Mouse (Mus musculus): ENCODE measurements around the gene Ppp3ca.
"Not testable (repeated sequence)": the region's sequence is repeated elsewhere in the genome, so short reads cannot be mapped to it uniquely, and the experiment has no call there.

Ppp3ca gene

DNA sequence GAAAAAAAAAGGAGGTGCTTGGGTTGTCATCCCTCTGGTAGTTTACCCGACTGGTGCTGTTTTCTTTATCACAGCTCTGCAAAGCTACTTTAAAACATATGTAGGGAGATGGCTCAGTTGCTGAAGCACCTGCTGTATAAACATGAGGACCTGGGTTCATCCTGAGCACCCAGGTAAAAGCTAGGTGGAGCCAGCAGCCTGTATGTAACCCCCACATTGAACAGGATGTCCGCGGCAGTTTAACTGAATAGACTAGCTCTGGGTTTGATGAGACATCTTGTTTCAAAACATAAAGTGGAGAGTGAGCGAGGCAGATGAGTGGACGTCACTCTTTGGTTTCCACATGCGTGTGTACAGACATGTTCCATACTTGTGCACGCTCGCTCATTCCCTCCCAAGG, 16.5 kb downstream of the Ppp3ca start:
- DNase-seq (ENCODE audit: low read depth, low spot score) = no peak

DNA sequence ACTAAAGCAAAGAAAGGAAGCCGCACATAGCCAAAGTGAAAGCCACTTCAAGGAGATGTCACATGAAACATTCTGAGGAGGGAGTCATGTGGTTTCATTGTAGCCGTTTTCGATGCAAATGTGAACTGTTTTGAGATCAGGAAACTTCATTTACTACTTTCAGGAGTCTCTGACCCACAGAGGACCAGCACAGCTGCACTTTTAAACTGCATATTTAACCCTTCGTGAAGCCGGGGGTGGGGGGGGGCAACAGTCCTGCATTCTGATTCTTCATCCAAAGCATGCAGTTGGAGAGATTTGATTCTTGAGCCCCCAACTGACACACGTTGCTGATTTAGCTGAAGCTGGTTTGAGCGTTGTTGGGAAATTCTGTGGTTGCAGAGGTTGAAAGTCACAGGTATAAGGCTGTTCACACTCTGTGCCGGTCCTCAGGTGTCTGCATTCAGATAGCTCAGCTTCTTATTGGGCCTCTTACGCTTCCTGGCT, 18.2 kb downstream of the Ppp3ca start:
- no peak for DNase-seq (ENCODE audit: low read depth, low spot score)

DNA sequence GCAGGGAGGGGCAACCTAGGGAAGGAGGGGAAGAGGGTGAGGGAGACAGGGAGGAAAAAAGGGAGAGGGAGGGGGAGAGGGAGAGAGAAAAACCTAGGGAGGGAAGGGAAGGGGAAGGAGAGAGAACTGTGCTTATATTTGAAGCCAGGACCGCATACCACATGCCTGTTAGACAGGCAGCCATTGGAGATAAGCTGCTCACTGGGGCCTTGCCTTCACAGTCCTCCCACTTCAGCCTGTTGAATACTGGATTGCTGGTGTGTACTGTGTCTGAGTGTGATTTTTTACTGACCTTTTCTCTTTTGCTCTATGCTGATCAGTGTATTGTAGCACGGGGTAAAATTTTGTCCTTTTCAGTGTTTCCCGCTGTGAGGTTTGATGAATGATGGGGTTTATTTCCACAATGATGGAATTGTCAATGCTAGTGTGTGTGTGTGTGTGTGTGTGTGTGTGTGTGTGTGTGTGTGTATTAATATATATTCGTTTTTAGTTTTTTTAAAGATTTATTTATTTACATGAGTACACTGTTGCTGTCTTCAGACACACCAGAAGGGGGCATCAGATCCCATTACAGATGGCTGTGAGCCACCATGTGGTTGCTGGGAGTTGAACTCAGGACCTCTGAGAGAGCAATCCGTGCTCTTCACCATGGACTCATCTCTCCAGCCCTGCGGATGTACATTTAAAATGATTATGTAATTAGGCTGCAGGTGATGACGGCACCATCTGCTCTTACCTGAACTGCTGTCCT, 20.0 kb downstream of the Ppp3ca start:
- no peak for DNase-seq (ENCODE audit: low read depth, low spot score)

DNA sequence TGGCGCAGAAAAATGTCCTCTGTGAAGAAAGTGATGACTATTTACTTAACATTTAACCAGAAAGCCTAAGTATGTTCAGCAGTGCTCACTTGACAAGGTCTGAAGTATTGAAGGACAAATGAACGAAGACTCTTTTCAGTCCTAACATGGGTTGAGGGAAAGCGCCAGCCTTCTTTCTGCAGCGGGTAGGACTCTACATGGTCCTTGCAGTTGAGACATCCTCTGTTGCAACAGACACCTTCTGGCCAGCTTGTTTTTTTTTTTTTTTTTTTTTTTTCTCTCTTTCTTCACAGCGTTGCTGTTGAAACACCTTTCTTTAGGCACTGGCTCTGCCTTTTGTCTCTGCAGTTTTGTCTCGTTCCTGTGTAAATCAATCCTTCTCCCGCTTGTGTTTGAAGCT, 22.1 kb downstream of the Ppp3ca start:
- no peak for DNase-seq (ENCODE audit: low read depth, low spot score)

DNA sequence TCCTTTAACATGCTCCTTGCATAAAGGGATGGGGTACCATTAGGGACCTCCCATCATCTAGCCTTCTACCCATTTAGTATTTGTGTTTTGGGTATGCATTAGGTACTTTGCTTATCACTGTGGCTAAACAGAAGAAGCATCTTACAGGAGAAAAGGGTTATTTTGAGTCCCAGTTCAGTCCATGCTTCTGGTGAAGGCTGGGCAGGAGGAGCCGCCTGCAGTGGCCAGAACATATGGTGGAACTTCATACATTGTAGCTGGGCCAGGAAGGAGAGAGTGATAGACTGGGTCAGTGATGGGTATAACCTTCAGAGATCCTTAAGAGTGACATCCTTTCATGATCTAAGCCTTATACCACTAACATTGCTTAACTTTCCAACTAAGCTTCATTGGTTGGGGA, 23.6 kb downstream of the Ppp3ca start:
- DNase-seq (ENCODE audit: low read depth, low spot score) = no peak

DNA sequence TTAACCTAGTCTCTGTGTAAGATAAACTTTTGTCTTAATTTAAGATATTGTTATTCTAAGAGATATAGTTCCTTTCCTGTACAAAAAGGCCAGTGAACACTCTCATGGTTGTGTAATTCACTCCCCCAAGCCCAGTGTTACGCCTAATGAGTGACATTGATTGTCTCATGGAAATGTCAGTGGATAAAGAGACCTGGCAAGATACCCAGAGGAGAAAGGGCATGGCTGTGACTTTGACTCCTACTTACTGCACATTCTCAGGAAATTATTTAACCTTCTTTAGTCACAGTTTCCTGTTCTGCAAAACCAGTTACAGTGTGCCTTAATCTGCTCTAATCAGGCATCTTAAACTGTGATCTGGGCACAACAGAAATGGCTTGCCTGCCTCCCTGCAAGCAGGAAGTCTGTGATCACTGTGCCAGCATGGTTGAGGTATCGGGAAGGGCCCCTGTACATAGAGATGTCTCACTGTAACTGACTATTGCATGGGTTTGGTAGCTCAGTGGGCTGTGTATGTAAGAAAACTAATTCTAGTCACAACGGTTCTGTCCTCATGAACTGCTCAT, 27.8 kb downstream of the Ppp3ca start:
- DNase-seq (ENCODE audit: low read depth, low spot score) = no peak

DNA sequence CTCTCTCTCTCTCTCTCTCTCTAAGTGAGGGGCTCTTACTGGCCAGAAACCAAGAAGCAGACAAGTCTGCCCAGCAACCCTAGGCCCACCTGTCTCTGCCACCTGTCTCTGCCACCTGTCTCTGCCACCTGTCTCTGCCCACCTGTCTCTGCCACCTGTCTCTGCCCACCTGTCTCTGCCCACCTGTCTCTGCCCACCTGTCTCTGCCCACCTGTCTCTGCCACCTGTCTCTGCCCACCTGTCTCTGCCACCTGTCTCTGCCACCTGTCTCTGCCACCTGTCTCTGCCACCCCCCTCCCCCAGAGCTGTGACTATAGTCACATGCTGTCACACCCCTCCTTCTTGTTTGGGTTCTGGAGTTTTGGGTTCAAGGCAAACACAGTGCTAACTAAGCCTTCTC, 29.8 kb downstream of the Ppp3ca start:
- not testable (repeated sequence) for DNase-seq (ENCODE audit: low read depth, low spot score)

DNA sequence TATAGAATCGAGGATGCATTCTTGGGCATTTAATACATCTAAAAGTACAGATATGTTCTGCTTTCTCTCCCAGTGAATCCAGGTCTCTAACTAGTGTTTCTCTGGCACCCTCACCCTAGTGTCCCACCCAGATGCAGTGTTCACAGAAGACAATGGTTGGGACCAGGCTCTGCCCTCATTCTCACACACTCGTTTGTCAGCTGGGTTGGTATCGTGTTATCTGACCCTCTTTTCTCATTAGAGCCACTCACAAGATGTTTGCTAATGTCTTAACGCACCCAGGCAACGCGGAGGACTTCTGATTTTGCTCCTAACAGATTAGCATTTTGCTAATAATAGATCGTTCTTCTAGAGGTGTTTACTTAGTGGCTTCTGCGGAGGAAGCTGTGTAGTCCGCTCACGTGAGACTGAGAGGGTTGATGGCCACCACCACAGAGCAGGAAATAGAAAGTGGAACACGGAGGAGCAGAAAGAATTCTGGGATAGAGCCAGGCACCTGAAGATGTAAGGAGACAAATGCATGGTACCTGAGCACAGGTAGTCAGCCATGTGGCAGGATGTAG, 30.6 kb downstream of the Ppp3ca start:
- DNase-seq (ENCODE audit: low read depth, low spot score) = no peak

DNA sequence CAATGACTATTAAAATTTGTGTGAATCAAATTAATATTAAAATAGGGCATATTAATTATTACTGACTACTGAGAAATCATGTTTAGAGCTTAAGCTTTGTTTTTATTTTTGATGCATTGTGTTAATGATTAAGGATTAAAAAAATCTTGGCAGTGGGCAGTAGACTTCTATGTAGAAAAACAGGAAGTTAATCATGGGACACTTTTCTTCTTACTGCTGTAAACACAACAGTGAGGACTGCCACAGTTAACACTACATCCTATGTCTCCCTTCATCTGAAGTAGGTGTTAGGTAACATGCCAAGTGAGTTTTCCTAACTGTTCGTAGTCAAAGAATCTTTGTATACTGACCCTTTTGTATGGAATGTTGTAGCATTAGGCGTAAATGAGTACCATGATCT, 32.9 kb downstream of the Ppp3ca start:
- no peak for DNase-seq (ENCODE audit: low read depth, low spot score)

DNA sequence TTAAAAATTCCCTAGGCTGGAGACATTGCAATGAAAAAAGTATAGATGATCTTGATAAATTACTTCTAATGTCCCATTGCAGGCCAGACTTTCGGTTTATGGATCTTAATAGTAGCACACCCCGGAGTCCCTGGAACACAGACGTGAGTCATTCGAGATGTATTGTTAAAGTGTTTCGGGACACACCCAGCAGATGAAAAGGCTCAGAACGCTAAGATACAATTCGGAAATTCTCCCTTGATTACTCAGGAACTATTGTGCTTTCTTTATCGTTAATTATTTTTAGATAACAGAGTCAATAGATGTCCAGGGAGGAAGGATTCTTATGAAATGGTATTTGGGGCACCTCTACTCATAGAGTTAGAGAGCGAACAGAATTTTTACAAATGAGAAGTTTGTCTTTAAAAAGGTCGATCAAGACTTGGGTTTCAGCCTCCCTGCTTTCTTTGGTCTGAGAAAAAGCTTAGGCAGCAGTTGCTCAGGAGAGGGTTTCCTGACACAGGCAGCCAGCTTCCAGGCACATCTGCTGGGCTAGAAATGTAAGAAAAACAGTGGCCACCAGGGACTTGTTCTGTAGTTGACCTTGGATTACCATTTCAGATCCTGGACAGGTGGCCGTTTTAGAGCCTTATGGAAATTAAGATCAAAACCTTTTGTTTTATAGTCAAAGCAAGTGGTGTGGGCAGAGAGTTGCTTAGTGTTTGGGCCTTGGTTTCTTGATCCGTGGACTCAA, 34.8 kb downstream of the Ppp3ca start:
- DNase-seq (ENCODE audit: low read depth, low spot score) = no peak

DNA sequence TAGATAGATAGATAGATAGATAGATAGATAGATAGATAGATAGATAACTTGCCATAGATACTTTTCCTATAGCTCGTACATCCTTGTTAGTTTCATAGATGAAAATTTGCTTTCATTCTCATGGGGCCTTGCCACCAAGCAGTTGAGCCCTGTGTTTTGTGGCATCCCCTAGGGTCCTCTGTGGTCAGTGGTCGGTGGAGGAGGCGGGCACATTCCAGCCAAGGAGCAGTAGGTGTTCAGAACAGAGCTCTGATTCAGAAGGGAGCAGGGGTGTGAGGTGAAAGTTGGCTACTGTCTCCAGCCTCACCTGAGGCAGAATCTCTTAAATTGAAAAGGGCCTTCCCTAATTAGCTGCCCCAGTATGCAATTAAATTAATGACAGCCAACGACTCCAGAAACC, 36.1 kb downstream of the Ppp3ca start:
- DNase-seq (ENCODE audit: low read depth, low spot score) = no peak

DNA sequence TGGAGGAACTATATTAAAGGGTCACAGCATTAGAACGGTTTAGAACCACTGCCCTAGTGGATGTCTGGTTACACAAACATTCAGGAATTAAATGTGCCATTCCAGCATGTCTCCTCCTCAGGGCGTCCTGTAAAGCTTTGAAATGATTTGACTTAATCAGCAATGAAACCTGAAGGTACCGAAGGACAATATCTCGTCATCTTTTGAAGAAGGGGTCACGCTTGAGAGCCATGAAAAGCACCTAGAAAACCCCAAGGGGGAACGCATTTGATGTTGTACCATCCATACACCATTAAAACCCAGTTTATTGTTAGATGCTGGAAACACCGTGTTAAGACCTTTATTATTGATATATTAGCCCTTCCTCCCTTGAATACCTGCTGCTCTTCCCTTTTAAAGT, 36.8 kb downstream of the Ppp3ca start:
- DNase-seq (ENCODE audit: low read depth, low spot score) = no peak

DNA sequence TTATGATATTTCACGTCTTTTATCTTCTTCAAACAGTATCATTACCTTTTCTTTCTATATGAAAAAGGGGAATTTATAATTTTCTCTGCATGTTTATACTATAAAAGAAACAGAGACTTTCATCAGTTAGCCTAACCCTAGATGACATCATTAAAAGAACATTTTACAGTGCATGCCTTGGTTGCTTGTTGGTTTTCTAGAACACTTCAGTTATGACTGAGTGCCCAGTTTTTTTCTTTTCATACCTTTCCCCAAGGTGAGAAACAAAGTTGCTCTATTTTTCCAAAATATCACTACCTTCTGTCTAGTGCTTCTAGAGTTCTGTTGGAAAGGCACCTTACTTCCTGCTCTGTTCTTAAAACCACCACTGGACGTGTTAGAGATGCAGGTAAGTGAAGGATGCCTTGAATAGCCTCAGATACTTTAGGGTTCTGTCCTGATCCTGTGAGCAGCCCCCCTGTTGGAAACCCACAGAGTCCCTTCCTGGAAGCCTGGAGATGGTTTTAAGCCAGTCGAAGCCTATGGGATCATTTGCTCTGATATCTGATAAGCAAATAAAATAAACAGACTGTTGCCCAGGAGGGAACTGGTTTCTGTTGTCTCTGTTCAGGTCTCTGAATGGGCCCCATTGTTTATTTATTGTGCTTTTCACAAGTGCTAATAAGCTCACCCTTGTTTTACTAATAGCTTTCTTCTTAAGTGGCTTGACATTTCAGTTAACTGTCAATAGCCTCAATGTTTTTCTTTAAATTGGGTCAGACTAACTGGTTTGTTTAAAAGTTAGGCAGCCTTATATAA, 37.5 kb downstream of the Ppp3ca start:
- DNase-seq (ENCODE audit: low read depth, low spot score) = no peak

DNA sequence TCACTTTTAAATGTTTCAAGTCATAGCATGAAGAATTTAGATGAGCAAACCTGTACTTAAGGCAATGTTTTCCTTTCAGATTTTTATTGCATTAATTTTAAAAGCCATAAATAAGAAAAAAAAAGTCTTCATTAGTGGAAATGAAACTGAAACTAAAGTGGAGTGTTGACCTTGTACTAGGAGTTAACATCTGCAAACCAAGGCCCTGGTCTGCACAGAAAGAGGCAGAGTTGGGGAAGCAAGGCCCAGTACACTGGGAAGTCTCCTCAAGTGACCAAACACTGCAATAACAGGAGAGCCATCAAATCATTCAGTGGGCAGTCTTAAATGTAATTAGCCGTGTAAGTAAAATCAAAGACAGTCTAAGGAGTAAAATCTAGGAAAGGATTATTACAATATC, 38.3 kb downstream of the Ppp3ca start:
- no peak for DNase-seq (ENCODE audit: low read depth, low spot score)

DNA sequence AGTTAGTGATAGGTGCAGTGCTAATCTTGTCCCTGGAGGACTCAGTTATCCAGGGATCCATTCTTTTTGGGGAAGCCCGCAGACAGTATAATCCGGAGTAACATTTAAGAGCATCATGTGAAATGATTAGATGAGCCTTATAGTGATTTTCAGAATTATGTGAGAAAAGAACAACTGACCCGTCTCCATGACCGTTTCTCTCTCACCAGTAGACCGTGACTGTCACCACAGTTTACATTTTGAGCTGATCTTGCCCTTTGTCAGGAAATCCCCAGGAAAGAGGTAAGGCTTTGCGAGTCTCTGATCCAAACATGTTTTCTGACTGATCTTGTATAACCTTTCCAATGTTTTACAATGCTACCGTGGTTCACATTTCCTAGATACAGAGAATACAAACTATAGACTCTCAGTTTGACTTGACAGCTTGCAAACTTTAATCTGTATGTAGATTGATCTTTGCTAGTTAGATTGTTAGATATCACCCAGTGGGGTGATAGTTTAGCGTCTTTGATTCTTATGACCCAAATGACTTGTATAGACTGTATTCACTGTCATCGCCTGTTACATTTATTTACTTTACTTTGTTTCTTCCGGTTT, 40.5 kb downstream of the Ppp3ca start:
- no peak for DNase-seq (ENCODE audit: low read depth, low spot score)

DNA sequence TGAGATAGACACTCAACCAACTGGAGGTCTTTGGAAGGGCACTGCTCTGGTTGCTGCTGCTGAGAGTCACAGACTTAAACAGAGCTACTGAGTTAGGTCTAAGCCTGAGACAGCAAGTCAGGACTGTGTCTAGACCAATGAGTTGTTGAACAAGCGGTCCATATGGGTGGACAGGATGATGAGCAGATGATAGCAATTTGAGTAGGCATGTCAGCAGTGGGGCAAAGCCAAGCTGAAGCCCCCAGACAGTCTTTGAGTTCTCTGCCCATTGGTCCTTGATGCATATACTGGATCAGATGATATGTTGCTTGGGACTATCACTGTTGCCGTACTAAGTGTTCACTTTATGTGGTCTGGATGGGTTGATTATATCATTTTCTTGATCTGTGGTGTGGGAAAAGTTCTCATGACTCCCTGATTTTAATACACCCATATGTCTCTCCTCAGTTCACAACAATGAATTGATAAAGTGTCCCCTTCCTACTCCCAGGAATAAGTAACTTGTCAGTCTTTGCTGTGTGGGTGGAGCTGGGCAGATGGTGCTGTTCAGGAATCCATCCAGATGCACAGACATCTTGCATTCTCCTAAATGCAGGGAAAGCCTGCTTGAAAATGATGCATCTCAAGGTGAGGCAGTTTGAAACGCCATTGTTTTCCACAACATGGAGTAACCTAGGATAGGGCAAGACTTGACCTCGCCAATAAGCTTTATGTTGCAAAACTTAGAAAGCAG, 44.5 kb downstream of the Ppp3ca start:
- DNase-seq (ENCODE audit: low read depth, low spot score) = no peak

DNA sequence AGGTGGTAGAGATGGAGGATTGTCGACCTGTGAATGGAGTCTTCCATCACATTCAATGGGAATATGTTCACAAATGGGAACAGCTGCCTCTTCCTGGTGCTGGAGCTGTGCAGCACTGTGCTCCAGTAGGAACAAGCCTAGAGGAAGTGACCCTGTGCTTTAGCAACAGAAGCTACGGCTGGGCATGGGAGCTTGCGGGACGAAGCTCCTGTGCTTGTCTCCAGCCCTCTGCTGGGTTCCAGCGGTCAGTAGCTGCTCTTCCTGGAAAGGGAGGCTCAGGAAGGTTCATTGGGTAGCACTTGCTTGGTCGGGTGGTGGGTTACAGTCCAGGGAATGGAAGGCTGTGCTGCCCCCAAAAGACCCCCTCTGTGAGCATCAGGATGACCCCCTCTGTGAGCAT, 46.3 kb downstream of the Ppp3ca start:
- no peak for DNase-seq (ENCODE audit: low read depth, low spot score)

DNA sequence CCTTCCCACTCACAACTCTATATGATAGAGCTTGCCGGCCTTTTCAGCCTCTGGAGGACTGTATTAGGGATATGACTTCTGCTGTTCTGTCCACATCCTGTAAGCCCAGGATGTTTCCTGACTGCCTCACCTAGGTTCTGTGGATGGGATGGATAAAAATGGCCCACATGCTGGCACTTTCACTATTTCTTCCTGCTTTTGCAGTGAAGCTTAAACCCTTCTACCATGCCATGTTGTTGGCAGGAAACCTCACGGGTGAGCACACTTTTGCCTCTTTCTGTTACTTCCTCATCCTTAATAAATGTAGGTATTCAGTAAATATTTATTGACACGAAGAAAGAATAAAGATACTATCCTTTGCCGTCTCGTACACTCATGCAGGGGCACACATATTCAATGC, 48.5 kb downstream of the Ppp3ca start:
- no peak for DNase-seq (ENCODE audit: low read depth, low spot score)

DNA sequence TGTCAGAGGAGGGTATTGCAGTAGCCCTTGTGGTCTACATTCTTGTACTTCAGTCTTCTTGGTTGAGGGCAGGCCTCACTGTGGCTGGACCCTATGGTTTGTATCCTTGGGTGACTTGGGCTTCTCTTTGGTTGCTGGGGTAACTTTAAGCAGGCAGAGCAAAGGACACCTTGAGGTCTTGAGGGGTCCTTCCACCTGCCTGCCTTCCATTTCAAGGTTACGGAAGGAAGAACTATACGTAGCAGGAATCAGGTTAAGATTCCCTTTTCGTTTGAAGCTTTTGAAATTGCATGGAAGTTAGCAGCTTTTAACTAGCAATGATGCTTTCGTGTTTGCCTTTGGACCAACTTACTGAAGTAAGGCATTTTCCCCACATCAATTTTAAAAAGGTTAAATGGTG, 51.3 kb downstream of the Ppp3ca start:
- DNase-seq (ENCODE audit: low read depth, low spot score) = no peak

DNA sequence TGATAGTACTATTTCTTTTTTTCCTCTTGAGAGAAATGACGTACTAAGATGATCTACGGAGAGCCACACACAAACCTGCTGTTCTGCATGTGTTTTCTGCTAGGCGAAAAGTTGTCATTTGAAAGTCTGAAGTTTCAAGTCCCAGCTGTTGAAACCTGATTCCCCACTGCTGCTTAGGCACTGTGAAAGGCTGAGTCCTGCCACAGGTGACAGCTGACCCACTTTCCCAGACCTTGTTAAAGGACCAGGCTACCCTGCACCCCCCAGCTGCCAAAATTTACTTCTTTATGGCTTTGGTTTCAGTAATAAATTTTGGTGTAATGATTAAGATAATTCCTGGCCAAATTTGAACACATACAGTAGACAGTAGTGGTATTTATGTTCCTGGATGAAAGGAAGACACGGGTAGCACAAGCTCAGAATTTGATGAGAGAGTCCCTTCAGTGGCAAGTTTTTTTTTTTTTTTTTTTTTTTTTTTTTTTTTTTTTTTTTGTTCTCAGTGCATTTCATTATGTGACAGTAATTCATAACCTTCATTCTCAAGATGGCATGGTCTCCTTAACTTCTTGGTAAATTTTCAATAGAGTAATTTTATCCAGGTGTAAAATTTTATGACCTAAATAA, 52.0 kb downstream of the Ppp3ca start:
- DNase-seq (ENCODE audit: low read depth, low spot score) = no peak

Data from retina, postnatal 7 days (tissue).